Mouse (Mus musculus) kidney, postnatal 25 days (tissue): ENCODE results near the gene Tmem11.

Source experiments
- DNase-seq, 2 experiments: peaks; one replicate each; pipeline ENCODE4 v3.0.0; 2021; ENCODE audit warnings: mixed read lengths in 2 of 2

Tmem11 gene

DNA sequence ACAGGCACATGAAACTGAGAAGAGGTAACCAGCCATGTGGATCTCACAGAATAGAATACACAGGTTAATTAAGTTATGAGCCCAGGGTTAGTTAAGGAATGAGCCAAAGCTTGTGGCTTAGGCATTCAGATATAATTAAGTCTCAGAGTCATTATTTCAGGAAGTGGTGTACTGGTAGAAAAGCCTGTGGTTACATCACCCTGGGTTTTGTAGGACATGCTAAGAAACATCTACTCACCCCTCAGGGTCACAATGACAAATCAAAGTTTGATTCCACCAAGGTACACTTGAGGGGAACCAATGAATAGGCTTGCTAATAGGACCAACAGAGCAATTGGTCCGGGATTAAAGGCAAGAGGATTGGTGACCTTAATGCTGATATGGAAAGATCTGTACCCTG is 52.4 kb downstream of the Tmem11 start:
- DNase-seq, result no peak

DNA sequence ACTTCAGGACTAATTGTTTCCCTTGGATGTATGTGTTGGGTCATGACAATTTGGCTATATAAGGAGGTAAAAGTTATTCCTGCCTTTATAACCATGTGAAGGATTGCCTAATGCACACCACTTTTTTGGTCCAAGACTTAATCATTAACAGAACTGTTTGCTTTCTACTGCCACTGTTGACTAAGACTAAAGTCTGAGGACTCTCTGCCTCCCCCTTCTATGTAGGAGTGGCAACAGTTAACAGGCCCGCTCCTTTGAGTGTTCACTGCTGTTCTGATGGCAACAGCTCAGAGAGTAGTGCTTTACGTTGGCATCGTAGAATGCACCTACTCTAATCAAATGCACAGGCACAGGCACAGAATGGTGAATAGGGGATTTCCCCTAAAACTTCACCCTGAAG is 53.9 kb downstream of the Tmem11 start:
- DNase-seq, result peak; percentile 42 to 57

DNA sequence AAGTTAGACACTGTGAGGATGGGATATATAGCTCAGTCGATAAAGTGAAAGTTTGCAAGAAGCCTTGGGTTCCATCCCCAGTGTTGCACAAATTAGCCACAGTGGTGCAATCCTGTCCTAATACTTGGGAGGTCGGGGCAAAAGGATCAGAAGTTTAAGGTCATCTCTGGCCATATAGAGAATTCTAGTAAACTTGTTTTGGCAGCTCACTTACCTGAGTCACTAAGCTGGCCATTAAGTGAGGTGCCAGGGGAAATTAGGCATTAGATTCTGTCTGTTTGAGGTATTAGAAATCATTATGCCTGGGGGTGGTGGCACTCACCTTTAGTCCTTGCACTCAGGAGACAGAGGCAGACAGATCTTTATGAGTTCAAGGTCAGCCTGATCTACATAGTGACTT is 55.3 kb downstream of the Tmem11 start:
- DNase-seq, result no peak

GRCm38 (mm10) chr11:60816398-60816797 is 62.7 kb downstream of the Tmem11 start:
- DNase-seq, result peak in 1 of 2 experiments; percentile 51
